Mouse (Mus musculus) C2C12 (cell line): ENCODE results near the gene Rfc2.

ENCODE experiments used
- CTCF ChIP-seq: IDR thresholded peaks from one replicate; pipeline ENCODE4 v1.5.1; 2011; ENCODE audit not compliant: control insufficient read depth, insufficient read depth, insufficient read length
- MAX ChIP-seq: IDR thresholded peaks from one replicate; pipeline ENCODE4 v1.6.1; 2011; ENCODE audit warnings: mild to moderate bottlenecking, control low read depth
- MYOD1 ChIP-seq: IDR thresholded peaks from one replicate; pipeline ENCODE4 v1.6.1; 2011; ENCODE audit warnings: low read depth; ENCODE audit not compliant: control insufficient read depth, insufficient read length
- USF1 ChIP-seq: IDR thresholded peaks from one replicate; pipeline ENCODE4 v1.6.1; 2011; ENCODE audit warnings: low read depth, mild to moderate bottlenecking, control low read depth, moderate library complexity

- no peak for TF ChIP-seq CTCF
- TF ChIP-seq MAX = no peak
- no peak for TF ChIP-seq USF1
- TF ChIP-seq MYOD1 = no peak
These were observed 49.6 kb upstream of the Rfc2 start for GRCm38 (mm10) chr5:134531585-134531984.
